Mouse (Mus musculus) lung, adult 2 months (tissue): ENCODE measurements around the gene Rassf3. TPM values are rescaled to one million over a fixed set of nuclear protein-coding genes. Genes with fewer than 3 reads are reported as not detected.

Experiments
- DNase-seq: peaks from one replicate; pipeline ENCODE4 v3.0.0; 2022
- H3K4me1 ChIP-seq: fragments of 200-500 bp; 2 replicates; pipeline ENCODE4 v1.6.1; 2011; ENCODE audit warnings: low read length; ENCODE audit not compliant: control insufficient read depth, insufficient read depth
- H3K4me3 ChIP-seq: fragments of 200-500 bp; replicated peaks from 2 replicates; pipeline ENCODE3; 2011; ENCODE audit warnings: low read depth, mild to moderate bottlenecking, control low read depth, low read length; ENCODE audit errors: extremely low read depth
- CTCF ChIP-seq: fragments of 200-500 bp; IDR thresholded peaks from 2 replicates; pipeline ENCODE4 v1.5.1; 2011; ENCODE audit warnings: mild to moderate bottlenecking, low read length, control low read depth; ENCODE audit not compliant: insufficient read depth
- POLR2A ChIP-seq: fragments of 200-500 bp; IDR thresholded peaks from 2 replicates; pipeline ENCODE4 v1.6.1; 2011; ENCODE audit warnings: low read depth, mild to moderate bottlenecking, control low read depth, low read length, borderline replicate concordance; ENCODE audit errors: extremely low read depth
- WGBS: fragments of 180-500 bp; shearing (Covaris S2); methylation state at CpG from one replicate; pipeline ENCODE4 v1.1.7; 2018; 5-methylcytosine and 5-hydroxymethylcytosine counted together
- polyA plus RNA-seq: library from polyadenylated mRNA; depleted of rRNA; stranded (reverse); fragments of >200 nt; gene quantifications from 2 replicates; pipeline ENCODE4 v1.2.3, GENCODE M21; 2012; rRNA removed

The Rassf3 gene
- polyA plus RNA-seq, 1 experiment, result 97.0 TPM

DNA sequence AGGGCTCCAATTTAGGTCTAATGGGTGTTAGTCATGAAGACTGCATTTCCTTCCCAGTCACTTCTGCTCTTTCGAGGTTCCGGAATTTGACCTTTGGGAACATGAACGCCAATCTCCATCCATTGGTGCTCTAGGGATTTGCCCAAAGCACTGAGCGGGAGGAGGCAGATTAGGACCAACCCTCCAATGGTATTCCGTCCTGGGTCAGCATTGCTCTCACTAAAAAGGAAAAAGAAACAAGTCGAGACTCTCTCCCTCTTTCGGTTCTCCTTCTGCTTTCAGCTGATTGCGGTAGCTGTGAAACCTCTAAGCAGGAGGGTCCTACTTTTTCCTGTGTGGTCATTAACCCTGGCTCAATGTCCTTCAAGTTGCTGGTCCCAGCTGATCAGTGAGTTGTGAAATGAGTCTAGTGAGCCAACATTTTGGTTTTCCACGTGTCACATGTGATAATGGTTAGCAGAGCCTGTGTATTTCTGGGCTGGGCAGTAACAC is 110.3 kb downstream of the Rassf3 start:
- no peak for TF ChIP-seq CTCF
- TF ChIP-seq POLR2A, result no peak
- DNase-seq, result no peak
- Histone ChIP-seq H3K4me1 (peaks cover 10% of the 10 kb centered on the region; the same call in 1 of the 2 replicates), H3K4me3 (peak overlapping the region; percentile 82)
- 4% methylated on average over 9 of the region's 9 CpGs for WGBS

DNA sequence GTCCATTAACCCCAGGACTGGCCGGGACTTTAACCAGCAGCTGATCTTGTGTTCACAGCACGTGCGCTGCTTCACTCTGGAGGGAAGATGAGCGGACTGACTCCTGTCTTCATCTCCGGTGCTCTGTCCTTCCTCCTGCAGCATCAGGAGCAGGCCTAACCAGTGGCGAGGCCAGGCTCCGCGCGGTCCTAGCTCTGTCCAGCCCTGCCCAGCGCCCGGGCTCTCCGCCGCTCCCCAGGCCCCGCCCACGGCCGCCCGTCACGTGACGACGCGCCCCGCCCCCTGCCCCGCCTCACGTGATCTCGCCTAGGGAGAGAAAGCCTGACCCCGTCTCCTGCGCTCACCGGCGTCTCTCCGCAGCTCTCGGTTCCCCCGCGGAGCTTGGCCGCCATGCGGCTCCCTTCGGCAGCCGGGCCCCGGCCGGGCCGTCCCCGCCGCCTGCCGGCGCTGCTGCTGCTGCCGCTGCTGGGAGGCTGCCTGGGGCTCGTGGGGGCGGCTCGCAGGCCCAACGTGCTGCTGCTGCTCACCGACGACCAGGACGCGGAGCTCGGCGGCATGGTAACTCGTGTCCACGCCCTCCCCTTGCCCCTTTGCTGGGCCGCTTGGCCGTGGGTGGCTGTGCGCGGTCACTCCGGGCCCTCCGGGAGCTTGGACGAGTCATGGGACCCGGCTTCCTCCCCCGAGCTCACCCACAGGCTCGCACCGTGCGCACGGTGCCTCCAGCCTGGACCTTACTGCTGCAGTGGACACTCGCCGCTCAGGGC is 111.2 kb downstream of the Rassf3 start, which contains the start of gene Gns:
Gene Gns (plus strand): TSS at position 290 of the 764 bp plus-strand sequence.
- TF ChIP-seq CTCF (no peak), POLR2A (peak; percentile 84; the same call in 1 of the 2 replicates)
- Histone ChIP-seq H3K4me1 (peaks cover 10% of the 10 kb centered on the region; the same call in 1 of the 2 replicates), H3K4me3 (peak within 1 kb of the TSS; percentile 82)
- under 1% methylated on average over 72 of the region's 72 CpGs for WGBS
- DNase-seq, result peak; percentile 79

DNA sequence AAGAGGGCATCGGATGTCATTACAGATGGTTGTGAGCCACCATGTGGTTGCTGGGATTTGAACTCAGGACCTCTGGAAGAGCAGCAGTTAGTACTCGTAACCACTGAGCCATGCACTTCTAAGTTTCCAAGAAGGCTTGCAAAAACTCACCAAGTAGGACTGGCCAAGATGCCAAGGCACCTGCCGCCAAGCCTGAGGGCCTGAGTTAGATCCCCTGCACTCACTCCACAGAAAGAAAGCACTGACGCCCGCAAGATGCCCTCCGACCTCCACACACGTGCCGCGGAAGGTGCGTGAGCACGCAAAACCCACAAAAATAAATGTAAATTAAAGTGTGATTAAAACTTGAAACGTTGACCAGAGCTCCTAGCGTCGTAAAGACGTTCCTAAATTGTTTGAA is 111.8 kb downstream of the Rassf3 start:
- H3K4me1 ChIP-seq, result peaks cover 10% of the 10 kb centered on the region; the same call in 1 of the 2 replicates
- TF ChIP-seq POLR2A, result no peak
- TF ChIP-seq CTCF, result no peak
- H3K4me3 ChIP-seq, result no peak overlapping the region
- WGBS, result 23% methylated on average over 15 of the region's 15 CpGs
- no peak for DNase-seq

DNA sequence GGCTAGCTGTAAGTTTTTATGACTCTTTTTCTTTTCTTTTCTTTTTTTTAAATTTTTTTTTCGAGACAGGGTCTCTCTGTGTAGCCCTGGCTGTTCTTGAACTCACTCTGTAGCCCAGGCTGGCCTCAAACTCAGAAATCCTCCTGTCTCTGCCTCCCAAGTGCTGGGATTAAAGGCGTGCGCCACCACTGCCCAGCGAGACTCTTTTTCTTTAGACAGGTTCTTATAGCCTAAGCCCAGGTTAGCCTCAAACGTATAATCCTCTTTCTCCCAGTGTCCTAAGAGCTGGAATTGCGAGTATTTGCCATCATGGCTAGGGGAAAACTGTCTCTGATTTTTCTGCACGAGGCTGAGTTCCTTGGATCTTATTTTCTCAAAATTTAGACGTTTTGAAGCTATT is 112.9 kb downstream of the Rassf3 start:
- H3K4me3 ChIP-seq, result no peak overlapping the region
- DNase-seq, result no peak
- TF ChIP-seq POLR2A (no peak), CTCF (no peak)
- 83% methylated on average over 8 of the region's 8 CpGs for WGBS
- H3K4me1 ChIP-seq, result peaks cover 10% of the 10 kb centered on the region; the same call in 1 of the 2 replicates

DNA sequence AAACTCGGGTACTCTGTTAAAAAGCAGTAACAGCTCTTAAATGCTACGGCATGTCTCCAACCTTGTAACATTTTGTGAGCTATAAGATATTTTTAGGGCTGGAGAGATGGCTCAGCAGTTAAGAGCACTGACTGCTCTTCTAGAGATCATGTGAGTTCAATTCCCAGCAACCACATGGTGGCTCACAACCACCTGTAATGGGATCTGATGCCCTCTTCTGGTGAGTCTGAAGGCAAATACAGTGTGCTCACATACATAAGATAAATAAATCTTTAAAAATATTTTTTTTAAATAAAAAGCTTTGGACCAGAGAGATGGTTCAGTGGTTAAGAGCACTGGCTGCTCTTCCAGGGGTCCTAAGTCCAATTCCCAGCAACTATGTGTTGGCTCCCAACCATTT is 115.8 kb downstream of the Rassf3 start:
- Histone ChIP-seq H3K4me3 (no peak overlapping the region), H3K4me1 (0 out of 2 replicates have a peak, but pooled peaks cover 2% of the 10 kb centered on the region)
- TF ChIP-seq POLR2A (no peak), CTCF (no peak)
- DNase-seq, result no peak
- 91% methylated on average over 2 of the region's 2 CpGs for WGBS

Other genes starting within 250 kb of the Rassf3 start
- gene Tbc1d30, start 125.1 kb downstream of the Rassf3 start, polyA plus RNA-seq, result 11.4 and 14.1 TPM in 2 replicates
- gene Gns, start 111.3 kb downstream of the Rassf3 start, polyA plus RNA-seq, result 149 and 280 TPM in 2 replicates
- gene Tbk1, start 110.4 kb upstream of the Rassf3 start, polyA plus RNA-seq, result 8.9 and 20.4 TPM in 2 replicates
- gene Xpot, start 150.0 kb upstream of the Rassf3 start, polyA plus RNA-seq, result 95.5 and 107 TPM in 2 replicates
- 0.59 and 1.0 TPM in 2 replicates for gene D930020B18Rik, start 165.2 kb upstream of the Rassf3 start, polyA plus RNA-seq